Mouse (Mus musculus): Measurements from ENCODE around the gene Mapk8ip3. TPM values are rescaled to one million over a fixed set of nuclear protein-coding genes. Genes with fewer than 3 reads are reported as not detected.
"Not testable (repeated sequence)": the region's sequence is repeated elsewhere in the genome, so short reads cannot be mapped to it uniquely, and the experiment has no call there.

Mapk8ip3 gene
- 92.2 and 101 TPM in 2 replicates for polyA plus RNA-seq (2015; fragmentation: Nextera tagmentation; extraction: Ambion mirVana)

- under 1% methylated on average over 76 of the region's 78 CpGs for WGBS
Observed at GRCm38 (mm10) chr17:24936259-24937237, at the start of gene Mapk8ip3. TSS of gene Mapk8ip3 (minus strand) at chr17:24936977.

GRCm38 (mm10) chr17:24960852-24961715 is 24.3 kb upstream of the Mapk8ip3 start:
- peak overlapping the region; percentile 60 for H3K4me2 ChIP-seq
- H3K27ac ChIP-seq (replicated peaks) = peak overlapping the region; percentile 38; the same call in 1 of the 2 replicates
- WGBS = 16% methylated on average over 21 of the region's 21 CpGs
- H3K9ac ChIP-seq = no peak overlapping the region
- H3K4me1 ChIP-seq (replicated peaks) = peaks cover 18% of the 10 kb centered on the region
- peak overlapping the region; percentile 70 for H3K4me3 ChIP-seq
- H3K36me3 ChIP-seq = peaks cover 43% of the 10 kb centered on the region
- ATAC-seq (ENCODE audit: low FRiP score, low read depth) = peak; percentile 38
- no peaks in the 10 kb centered on the region for H3K9me3 ChIP-seq
- H3K27me3 ChIP-seq = no peaks in the 10 kb centered on the region

More at GRCm38 (mm10) chr17:24936259-24937237, at the start of gene Mapk8ip3:
- Histone ChIP-seq H3K27me3 (no peaks in the 10 kb centered on the region), H3K9ac (peak within 1 kb of the TSS; percentile 66), H3K4me1 (replicated peaks) (peaks cover 40% of the 10 kb centered on the region), H3K36me3 (0 out of 2 replicates have a peak, but pooled peaks cover 4% of the 10 kb centered on the region), H3K9me3 (no peaks in the 10 kb centered on the region), H3K27ac (replicated peaks) (peak within 1 kb of the TSS; percentile 92), H3K4me3 (peak within 1 kb of the TSS; percentile 67), H3K4me2 (peak within 1 kb of the TSS; percentile 67)
- peak; percentile 98 for ATAC-seq (ENCODE audit: low FRiP score, low read depth)

- WGBS = under 1% methylated on average over 47 of the region's 59 CpGs
- H3K27me3 ChIP-seq = no peaks in the 10 kb centered on the region
- peak within 1 kb of the TSS; percentile 86 for H3K27ac ChIP-seq (replicated peaks)
- H3K4me2 ChIP-seq = peak within 1 kb of the TSS; percentile 60
- peaks cover 43% of the 10 kb centered on the region for H3K36me3 ChIP-seq
- no peaks in the 10 kb centered on the region for H3K9me3 ChIP-seq
- peaks cover 18% of the 10 kb centered on the region for H3K4me1 ChIP-seq (replicated peaks)
- H3K9ac ChIP-seq = peak within 1 kb of the TSS; percentile 69
- peak within 1 kb of the TSS; percentile 70 for H3K4me3 ChIP-seq
- peak; percentile 100 for ATAC-seq (ENCODE audit: low FRiP score, low read depth)
Observed at GRCm38 (mm10) chr17:24960135-24960851, 23.5 kb upstream of the Mapk8ip3 start, which contains the start of gene Jpt2. TSS of gene Jpt2 (minus strand) at chr17:24960689.

- H3K4me3 ChIP-seq = peak overlapping the region; percentile 70
Observed at GRCm38 (mm10) chr17:24959371-24959770, 22.6 kb upstream of the Mapk8ip3 start.

GRCm38 (mm10) chr17:24953291-24953690 is 16.5 kb upstream of the Mapk8ip3 start:
- 96% methylated on average over 2 of the region's 2 CpGs for WGBS
- Histone ChIP-seq H3K9ac (no peak overlapping the region), H3K4me1 (replicated peaks) (no peaks in the 10 kb centered on the region), H3K9me3 (no peaks in the 10 kb centered on the region), H3K27ac (replicated peaks) (no peak overlapping the region), H3K4me2 (no peak overlapping the region), H3K36me3 (peaks cover 48% of the 10 kb centered on the region), H3K4me3 (no peak overlapping the region), H3K27me3 (no peaks in the 10 kb centered on the region)
- ATAC-seq (ENCODE audit: low FRiP score, low read depth) = no peak

More at GRCm38 (mm10) chr17:24959371-24959770, 22.6 kb upstream of the Mapk8ip3 start:
- Histone ChIP-seq H3K9me3 (no peaks in the 10 kb centered on the region), H3K27me3 (no peaks in the 10 kb centered on the region), H3K4me2 (peak overlapping the region; percentile 60), H3K36me3 (peaks cover 38% of the 10 kb centered on the region), H3K27ac (replicated peaks) (peak overlapping the region; percentile 86), H3K9ac (peak overlapping the region; percentile 69; the same call in 1 of the 2 replicates), H3K4me1 (replicated peaks) (peaks cover 18% of the 10 kb centered on the region)
- 33% methylated on average over 8 of the region's 8 CpGs for WGBS
- no peak for ATAC-seq (ENCODE audit: low FRiP score, low read depth)

- H3K9ac ChIP-seq = no peak overlapping the region
- no peak overlapping the region for H3K27ac ChIP-seq (replicated peaks)
- ATAC-seq (ENCODE audit: low FRiP score, low read depth) = no peak
- no peak overlapping the region for H3K4me3 ChIP-seq
- H3K36me3 ChIP-seq = peaks cover 59% of the 10 kb centered on the region
- no peaks in the 10 kb centered on the region for H3K27me3 ChIP-seq
- H3K4me2 ChIP-seq = no peak overlapping the region
- WGBS = 91% methylated on average over 2 of the region's 2 CpGs
- no peaks in the 10 kb centered on the region for H3K4me1 ChIP-seq (replicated peaks)
- no peaks in the 10 kb centered on the region for H3K9me3 ChIP-seq
Observed at GRCm38 (mm10) chr17:24950671-24951070, 13.9 kb upstream of the Mapk8ip3 start.

- ATAC-seq (ENCODE audit: low FRiP score, low read depth) = no peak
- Histone ChIP-seq H3K27me3 (no peaks in the 10 kb centered on the region), H3K9ac (no peak overlapping the region), H3K27ac (replicated peaks) (no peak overlapping the region), H3K4me1 (replicated peaks) (no peaks in the 10 kb centered on the region), H3K9me3 (no peaks in the 10 kb centered on the region), H3K4me2 (no peak overlapping the region), H3K36me3 (peaks cover 61% of the 10 kb centered on the region), H3K4me3 (no peak overlapping the region)
- 97% methylated on average over 5 of the region's 5 CpGs for WGBS
Observed at GRCm38 (mm10) chr17:24948204-24948603, 11.4 kb upstream of the Mapk8ip3 start.

GRCm38 (mm10) chr17:24943589-24943988 is 6.8 kb upstream of the Mapk8ip3 start:
- not testable (repeated sequence) for H3K4me1 ChIP-seq (replicated peaks); ATAC-seq (ENCODE audit: low FRiP score, low read depth); H3K9ac ChIP-seq; H3K27me3 ChIP-seq; H3K27ac ChIP-seq (replicated peaks); H3K4me3 ChIP-seq; H3K4me2 ChIP-seq; H3K9me3 ChIP-seq
- WGBS = 89% methylated on average over 1 of the region's 1 CpGs
- H3K36me3 ChIP-seq = peaks cover 40% of the 10 kb centered on the region

GRCm38 (mm10) chr17:24943036-24943435 is 6.3 kb upstream of the Mapk8ip3 start:
- H3K9ac ChIP-seq = no peak overlapping the region
- H3K4me3 ChIP-seq = no peak overlapping the region
- WGBS = 88% methylated on average over 7 of the region's 7 CpGs
- peaks cover 35% of the 10 kb centered on the region for H3K36me3 ChIP-seq
- no peaks in the 10 kb centered on the region for H3K27me3 ChIP-seq
- no peaks in the 10 kb centered on the region for H3K4me1 ChIP-seq (replicated peaks)
- H3K27ac ChIP-seq (replicated peaks) = no peak overlapping the region
- no peak overlapping the region for H3K4me2 ChIP-seq
- no peaks in the 10 kb centered on the region for H3K9me3 ChIP-seq
- no peak for ATAC-seq (ENCODE audit: low FRiP score, low read depth)

- not testable (repeated sequence) for H3K4me1 ChIP-seq (replicated peaks); H3K4me2 ChIP-seq; H3K27me3 ChIP-seq; H3K9ac ChIP-seq; H3K27ac ChIP-seq (replicated peaks); H3K4me3 ChIP-seq; H3K9me3 ChIP-seq
- ATAC-seq (ENCODE audit: low FRiP score, low read depth) = 0 out of 2 replicates have a peak, but pooled peaks have one; percentile 66
- WGBS = 12% methylated on average over 2 of the region's 2 CpGs
- H3K36me3 ChIP-seq = peaks cover 29% of the 10 kb centered on the region
Observed at GRCm38 (mm10) chr17:24942453-24942852, 5.7 kb upstream of the Mapk8ip3 start.

GRCm38 (mm10) chr17:24937266-24937665 is 489 bp upstream of the Mapk8ip3 start:
- H3K9ac ChIP-seq = peak overlapping the region; percentile 66
- no peaks in the 10 kb centered on the region for H3K27me3 ChIP-seq
- whole genome bisulfite sequencing = 47% methylated on average over 6 of the region's 6 CpGs

More at GRCm38 (mm10) chr17:24937266-24937665, 489 bp upstream of the Mapk8ip3 start:
- no peak for ATAC-seq (ENCODE audit: low FRiP score, low read depth)
- H3K9me3 ChIP-seq = no peaks in the 10 kb centered on the region
- peak overlapping the region; percentile 67 for H3K4me3 ChIP-seq
- peaks cover 40% of the 10 kb centered on the region for H3K4me1 ChIP-seq (replicated peaks)
- peak overlapping the region; percentile 67 for H3K4me2 ChIP-seq
- H3K36me3 ChIP-seq = no peaks in the 10 kb centered on the region
- peak overlapping the region; percentile 92 for H3K27ac ChIP-seq (replicated peaks)

All from hindbrain, embryonic 15.5 days (tissue).